Mouse (Mus musculus): ENCODE measurements around the gene Kif1c.
"Not testable (repeated sequence)": the region's sequence is repeated elsewhere in the genome, so short reads cannot be mapped to it uniquely, and the experiment has no call there.

DNA sequence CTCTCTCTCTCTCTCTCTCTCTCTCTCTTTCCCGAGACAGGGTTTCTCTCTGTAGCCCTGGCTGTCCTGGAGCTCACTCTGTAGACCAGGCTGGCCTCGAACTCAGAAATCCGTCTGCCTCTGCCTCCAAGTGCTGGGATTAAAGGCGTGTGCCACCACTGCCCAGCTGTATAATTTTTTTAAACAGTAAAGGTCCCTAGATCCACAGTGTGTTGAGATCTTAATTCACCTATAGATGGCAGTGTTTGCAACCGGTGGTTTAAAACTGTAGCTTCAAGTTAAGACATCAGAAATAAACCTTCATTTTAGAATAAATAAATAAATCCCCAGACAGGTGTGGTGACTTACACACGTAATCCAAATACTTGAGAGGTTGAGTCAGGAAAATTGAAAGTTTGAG is 77.7 kb downstream of the Kif1c start:
- not testable (repeated sequence) for TF ChIP-seq FLI1 (IDR thresholded peaks at IDR 0.05; ENCODE audit: low read length); GATA1 (IDR thresholded peaks at IDR 0.05; ENCODE audit: borderline replicate concordance, low read length)

All from megakaryocyte, embryonic 14.5 days (primary cell).